Mouse (Mus musculus): ENCODE measurements around the gene Tbp. TPM values are rescaled to one million over a fixed set of nuclear protein-coding genes. Genes with fewer than 3 reads are reported as not detected.
A peak's percentile ranks its signal among the peaks of the same experiment; 100 is the strongest.

The Tbp gene
- total and polyA plus RNA-seq, 3 experiments, result 38.5 to 490 (median 79.6) TPM

DNA sequence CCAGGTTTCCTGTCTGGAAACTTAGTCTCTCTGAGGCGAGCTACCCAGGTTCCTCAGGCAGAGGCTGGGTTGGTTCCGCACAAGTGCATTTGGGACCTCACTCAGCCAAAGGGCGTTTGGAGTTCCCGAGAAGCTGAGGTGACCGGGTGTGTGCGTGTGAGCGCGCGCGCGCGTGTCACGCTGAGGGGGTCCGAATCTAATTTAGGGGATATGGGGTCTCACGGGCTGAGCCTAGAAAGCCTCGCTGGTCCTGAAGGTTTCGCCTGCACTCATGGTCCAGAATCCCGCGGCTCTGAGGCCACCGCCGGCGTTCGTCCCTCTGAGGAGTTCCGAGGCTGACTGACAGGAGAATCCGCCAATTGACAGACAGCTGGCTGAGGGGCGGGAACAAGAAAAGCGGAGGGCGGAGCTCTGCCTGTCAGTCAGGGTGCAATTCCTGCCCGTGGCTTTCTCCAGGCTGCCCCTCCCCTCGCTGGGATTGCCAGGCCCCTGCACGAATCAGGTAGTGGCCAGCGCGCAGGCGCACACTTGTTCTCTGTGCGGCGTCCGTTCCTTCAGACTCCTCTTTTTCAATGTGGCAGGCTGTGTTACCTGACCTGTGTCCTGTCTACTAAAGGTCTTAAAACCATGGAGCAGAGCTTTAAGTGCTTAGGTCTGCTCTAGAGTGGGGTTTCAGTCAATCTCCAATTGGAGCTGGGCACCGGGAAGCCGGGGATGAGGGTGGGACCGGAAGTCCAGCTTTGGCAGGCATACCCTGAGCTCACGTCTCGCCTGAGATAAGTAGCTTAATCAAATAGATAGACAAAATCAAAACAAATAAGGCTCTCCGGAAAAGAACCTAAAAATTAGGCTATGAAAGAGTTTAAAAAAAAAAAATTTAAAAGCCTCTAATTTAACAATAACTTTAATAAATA is 64.6 kb downstream of the Tbp start, which contains the start of gene Prdm9 (continued):
- TF ChIP-seq UBTF (IDR thresholded peaks at IDR 0.05; ENCODE audit: borderline replicate concordance, insufficient read depth, low read depth, low read length), result no peak
- 0 out of 2 replicates have a peak, but pooled peaks have one; percentile 29 for TF ChIP-seq MYC (IDR thresholded peaks at IDR 0.05; ENCODE audit: low read depth, low read length)
- TF ChIP-seq SMC3 (IDR thresholded peaks at IDR 0.05; ENCODE audit: low read depth, low read length), result no peak
- TF ChIP-seq ZKSCAN1 (IDR thresholded peaks at IDR 0.05; ENCODE audit: low read depth, low read length), result no peak
- TF ChIP-seq POLR2AphosphoS2 (IDR thresholded peaks at IDR 0.05; ENCODE audit: low read length), result peak; percentile 80; the same call in 1 of the 2 replicates

DNA sequence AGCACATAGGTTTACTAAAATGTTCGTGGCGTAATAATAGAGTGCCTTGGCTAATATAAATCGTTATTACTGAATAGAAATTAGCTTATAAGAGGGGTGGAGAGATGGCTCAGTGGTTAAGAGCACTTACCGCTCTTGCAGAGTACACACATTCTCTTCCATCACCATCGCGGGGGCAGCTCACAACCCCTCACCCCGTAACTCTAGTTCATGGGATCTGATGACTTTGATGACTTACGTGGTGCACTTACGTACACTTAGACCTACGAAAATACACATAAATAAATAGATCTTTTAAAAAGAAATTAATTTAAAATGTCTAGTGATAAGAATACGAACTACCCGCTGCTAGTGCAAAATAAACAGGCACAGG is 65.2 kb downstream of the Tbp start:
- Histone ChIP-seq H3K27ac (ENCODE audit: control insufficient read depth, low read depth, low read length) (no peak overlapping the region), H3K27me3 (ENCODE audit: control insufficient read depth in 1 of 2, insufficient read depth in 2 of 2, low read length in 2 of 2) (no peaks in the 10 kb centered on the region), H3K4me3 (ENCODE audit: control insufficient read depth in 1 of 2, insufficient read depth in 1 of 2, low read depth in 2 of 2, low read length in 2 of 2) (peak overlapping the region; percentile 62 to 96), H3K36me3 (ENCODE audit: control insufficient read depth in 1 of 2, insufficient read depth in 2 of 2, low read length in 2 of 2) (peaks cover 0 to 3% of the 10 kb centered on the region in 2 experiments; a peak in 2 of 4 replicates), H3K9ac (ENCODE audit: control insufficient read depth, low read depth, low read length, poor library complexity, severe bottlenecking) (peak overlapping the region; percentile 48), H3K9me3 (replicated peaks; ENCODE audit: insufficient read depth, low read length) (no peaks in the 10 kb centered on the region), H3K4me1 (ENCODE audit: control insufficient read depth in 1 of 2, insufficient read depth in 2 of 2, low read length in 2 of 2) (peaks cover 0 to 8% of the 10 kb centered on the region in 2 experiments), H3K79me2 (ENCODE audit: control insufficient read depth, insufficient read depth, low read length, poor library complexity) (no peaks in the 10 kb centered on the region; the same call in 1 of the 2 replicates)
- no peak for DNase-seq (ENCODE audit: low read depth, low spot score)
- TF ChIP-seq ZKSCAN1 (IDR thresholded peaks at IDR 0.05; ENCODE audit: low read depth, low read length) (no peak), CHD2 (IDR thresholded peaks at IDR 0.05; ENCODE audit: low read length) (no peak), CHD1 (IDR thresholded peaks at IDR 0.05; ENCODE audit: low read depth, low read length) (no peak), ELF1 (IDR thresholded peaks at IDR 0.05; ENCODE audit: low read depth, low read length) (no peak), NELFE (IDR thresholded peaks at IDR 0.05; ENCODE audit: low read depth, low read length) (no peak), ETS1 (IDR thresholded peaks at IDR 0.05; ENCODE audit: low read depth, low read length) (no peak), MAZ (IDR thresholded peaks at IDR 0.05; ENCODE audit: low read depth, low read length) (no peak), MXI1 (IDR thresholded peaks at IDR 0.05; ENCODE audit: low read depth, low read length) (no peak), MYB (IDR thresholded peaks at IDR 0.05; ENCODE audit: low read depth, low read length) (no peak), SMC3 (IDR thresholded peaks at IDR 0.05; ENCODE audit: low read depth, low read length) (no peak), ZNF384 (IDR thresholded peaks at IDR 0.05; ENCODE audit: low read depth, low read length) (no peak), POLR2AphosphoS5 (IDR thresholded peaks at IDR 0.05; ENCODE audit: borderline replicate concordance, low read depth, low read length) (no peak), POLR2A (IDR thresholded peaks at IDR 0.05; ENCODE audit: control insufficient read depth in 1 of 2, insufficient read depth in 1 of 2, low read depth in 1 of 2, low read length in 2 of 2, poor library complexity in 1 of 2) (no peak), POLR2AphosphoS2 (IDR thresholded peaks at IDR 0.05; ENCODE audit: low read length) (no peak)

DNA sequence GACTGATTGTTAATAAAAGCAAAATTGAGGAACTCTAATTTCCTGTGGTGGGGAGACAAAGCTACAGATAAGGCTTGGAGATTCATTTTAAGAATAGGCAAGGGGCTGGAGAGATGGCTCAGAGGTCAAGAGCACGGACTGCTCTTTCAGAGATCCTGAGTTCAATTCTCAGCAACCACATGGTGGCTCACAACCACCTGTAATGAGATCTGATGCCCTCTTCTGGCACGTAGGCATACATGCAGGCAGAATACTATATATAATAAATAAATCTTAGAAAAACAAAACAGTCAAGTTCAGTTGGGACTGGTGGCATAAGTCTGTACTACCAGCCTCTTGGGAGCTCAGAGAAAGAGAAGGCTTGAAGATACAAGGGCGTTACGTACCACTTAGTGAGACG is 67.2 kb downstream of the Tbp start:
- TF ChIP-seq MYB (IDR thresholded peaks at IDR 0.05; ENCODE audit: low read depth, low read length), result no peak
- no peak for TF ChIP-seq E2F4 (IDR thresholded peaks at IDR 0.05; ENCODE audit: borderline replicate concordance, low read depth, low read length)
- peak in 2 of 3 experiments; percentile 12 to 52; a peak in 2 of 6 replicates for TF ChIP-seq CTCF (IDR thresholded peaks at IDR 0.05 in 2 of 3, conservative IDR thresholded peaks at IDR 0.05 in 1 of 3; ENCODE audit: control insufficient read depth in 1 of 3, insufficient read depth in 1 of 3, low read depth in 2 of 3, low read length in 3 of 3, poor library complexity in 1 of 3, severe bottlenecking in 1 of 3)
- peak; percentile 29 for TF ChIP-seq RAD21 (IDR thresholded peaks at IDR 0.05; ENCODE audit: low read depth, low read length)
- peak; percentile 56; the same call in 1 of the 2 replicates for TF ChIP-seq RCOR1 (IDR thresholded peaks at IDR 0.05; ENCODE audit: low read depth, low read length)
- peak; percentile 71 for TF ChIP-seq MYC (IDR thresholded peaks at IDR 0.05; ENCODE audit: low read depth, low read length)
- TF ChIP-seq SMC3 (IDR thresholded peaks at IDR 0.05; ENCODE audit: low read depth, low read length), result peak; percentile 39
- peak; percentile 43 for DNase-seq (ENCODE audit: low read depth, low spot score)
- H3K79me2 ChIP-seq (ENCODE audit: control insufficient read depth, insufficient read depth, low read length, poor library complexity), result no peaks in the 10 kb centered on the region; the same call in 1 of the 2 replicates
- H3K27me3 ChIP-seq (ENCODE audit: control insufficient read depth in 1 of 2, insufficient read depth in 2 of 2, low read length in 2 of 2), result no peaks in the 10 kb centered on the region
- no peak overlapping the region for H3K9ac ChIP-seq (ENCODE audit: control insufficient read depth, low read depth, low read length, poor library complexity, severe bottlenecking)
- peaks cover 0 to 8% of the 10 kb centered on the region in 2 experiments for H3K4me1 ChIP-seq (ENCODE audit: control insufficient read depth in 1 of 2, insufficient read depth in 2 of 2, low read length in 2 of 2)
- no peak overlapping the region for H3K27ac ChIP-seq (ENCODE audit: control insufficient read depth, low read depth, low read length)
- H3K4me3 ChIP-seq (ENCODE audit: control insufficient read depth in 1 of 2, insufficient read depth in 1 of 2, low read depth in 2 of 2, low read length in 2 of 2), result no peak overlapping the region
- H3K36me3 ChIP-seq (ENCODE audit: control insufficient read depth in 1 of 2, insufficient read depth in 2 of 2, low read length in 2 of 2), result peaks cover 0 to 3% of the 10 kb centered on the region in 2 experiments; a peak in 2 of 4 replicates
- no peaks in the 10 kb centered on the region for H3K9me3 ChIP-seq (replicated peaks; ENCODE audit: insufficient read depth, low read length)
